Mouse (Mus musculus) adrenal gland, postnatal 36 days (tissue): Measurements from ENCODE around the gene Esrrb. TPM values are rescaled to one million over a fixed set of nuclear protein-coding genes. Genes with fewer than 3 reads are reported as not detected.

Source experiments
- DNase-seq, 2 experiments: peaks; one replicate each; pipeline ENCODE4 v3.0.0; 2021; ENCODE audit warnings: mixed read lengths in 1 of 2
- total RNA-seq, 2 experiments: library from RNA; stranded (reverse); gene quantifications; 2 replicates each; pipeline ENCODE4 v1.2.3; 2021

Gene Esrrb
- total RNA-seq, 2 experiments from 2014 or later = 0.17 TPM; not detected in 1

- DNase-seq = peak; percentile 52 to 76
Measured at GRCm38 (mm10) chr12:86498765-86499164, 137.8 kb downstream of the Esrrb start.

- DNase-seq = no peak
Measured at GRCm38 (mm10) chr12:86501728-86502127, 140.8 kb downstream of the Esrrb start.

- DNase-seq = no peak
Measured at GRCm38 (mm10) chr12:86503921-86504320, 143.0 kb downstream of the Esrrb start.

GRCm38 (mm10) chr12:86504321-86504720 is 143.4 kb downstream of the Esrrb start:
- DNase-seq = no peak

DNA sequence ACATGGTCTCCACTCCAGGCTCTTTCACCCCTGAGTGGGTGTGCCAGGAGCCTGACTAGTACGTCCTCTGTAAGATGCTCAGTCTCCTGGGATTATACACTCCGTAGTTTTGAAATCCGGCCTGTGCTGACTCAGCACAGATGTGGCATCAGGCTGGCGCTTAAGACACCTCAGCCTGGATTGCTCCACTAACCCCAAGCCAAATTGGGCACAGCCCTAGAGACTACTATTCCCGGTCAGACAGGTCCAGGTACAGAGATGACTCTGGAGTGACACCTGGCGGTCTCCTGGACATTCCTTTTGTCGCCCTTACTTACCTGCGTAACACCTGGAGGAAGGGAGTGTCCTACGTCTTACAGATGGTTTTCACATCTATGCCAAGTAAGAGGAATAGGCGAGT is 146.8 kb downstream of the Esrrb start:
- no peak for DNase-seq

GRCm38 (mm10) chr12:86508313-86508988 is 147.5 kb downstream of the Esrrb start:
- DNase-seq = no peak

DNA sequence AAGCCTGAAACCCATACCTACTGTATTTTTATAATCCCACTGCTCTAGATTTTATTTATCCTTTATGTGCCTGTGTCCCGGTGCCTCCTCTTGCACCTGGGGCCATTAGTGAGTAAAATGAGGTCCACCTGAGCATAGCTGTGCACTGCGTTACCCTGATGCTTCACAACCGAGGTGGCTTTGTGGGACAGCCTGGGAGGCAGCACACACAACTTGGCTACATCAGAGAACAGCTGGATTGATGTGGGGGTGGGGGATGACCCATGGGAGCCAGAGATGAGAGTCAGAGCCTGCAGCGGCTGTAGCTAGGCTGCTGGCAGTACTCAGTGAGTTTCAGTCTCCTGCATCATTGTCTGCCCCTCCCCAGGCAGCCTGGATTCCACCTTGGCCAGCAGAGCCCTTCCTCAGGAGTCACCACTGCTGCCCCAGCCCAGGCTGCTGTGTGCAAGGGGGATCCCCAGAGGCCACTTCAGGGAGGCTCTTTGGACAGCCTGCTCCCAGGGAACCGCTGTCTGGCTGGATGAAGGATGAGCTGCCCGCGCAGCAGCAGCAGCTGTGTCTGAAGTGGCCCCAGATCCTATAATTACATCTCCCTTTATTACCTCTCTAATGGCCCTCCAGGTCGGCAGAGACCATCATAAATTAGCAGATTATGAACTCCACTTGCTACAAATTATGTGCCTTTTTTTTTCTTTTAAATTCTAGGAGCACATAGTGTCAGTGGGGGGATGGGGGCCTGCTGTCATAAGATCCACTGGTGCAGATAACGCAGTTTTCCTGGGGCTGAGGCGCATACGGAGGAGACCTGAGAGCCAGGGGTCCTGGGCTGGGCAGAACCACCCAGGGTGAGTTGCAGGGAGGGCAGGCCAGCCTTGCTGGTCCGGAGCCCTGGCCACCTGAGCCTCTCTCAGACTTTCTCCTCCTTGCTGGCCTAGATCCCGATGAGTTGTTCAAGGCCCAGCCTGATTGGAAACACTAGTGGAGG is 148.7 kb downstream of the Esrrb start:
- DNase-seq = no peak

- no peak for DNase-seq
Measured at GRCm38 (mm10) chr12:86512335-86512734, 151.4 kb downstream of the Esrrb start.

DNA sequence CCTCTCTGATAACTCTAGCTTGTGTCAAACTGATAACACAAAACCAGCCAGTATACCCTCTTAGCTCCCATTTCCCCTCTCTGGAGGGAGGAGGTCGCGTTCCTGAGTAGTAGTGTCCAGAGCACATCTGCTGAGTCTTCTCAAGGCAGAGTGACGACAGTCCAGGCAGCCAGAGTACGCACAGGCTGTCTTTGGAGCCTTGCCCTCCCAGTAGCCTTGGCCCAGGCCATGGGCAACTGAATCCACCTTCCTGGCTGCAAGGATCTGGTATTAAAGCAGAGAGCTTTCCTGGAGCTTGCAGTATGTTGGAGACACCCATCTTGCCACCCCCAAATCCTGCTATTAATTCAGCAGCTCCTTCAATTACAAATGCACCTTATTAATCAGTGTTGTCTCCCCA is 152.7 kb downstream of the Esrrb start:
- peak in 1 of 2 experiments; percentile 11 for DNase-seq

DNA sequence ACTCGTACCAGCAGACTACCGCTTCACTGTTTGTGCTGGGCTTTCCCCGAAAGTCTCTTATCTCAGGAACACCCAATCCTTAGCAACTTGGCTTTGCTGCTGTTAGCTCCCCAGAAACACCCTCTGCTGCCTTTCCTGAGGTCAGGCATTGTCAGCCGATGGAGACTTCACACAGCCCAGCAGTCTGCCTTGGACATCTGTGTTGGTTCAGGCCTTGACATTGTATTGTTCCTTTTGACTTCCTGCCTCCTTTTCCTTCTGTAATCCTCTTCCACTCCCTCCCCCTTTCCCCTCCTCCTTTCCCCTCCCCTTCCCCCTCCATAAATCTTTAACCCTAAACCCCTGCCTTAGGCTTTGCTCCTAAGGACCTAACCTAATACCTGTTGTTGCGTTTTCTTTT is 155.7 kb downstream of the Esrrb start:
- no peak for DNase-seq

- DNase-seq = no peak
Measured at GRCm38 (mm10) chr12:86517721-86518120, 156.8 kb downstream of the Esrrb start.

DNA sequence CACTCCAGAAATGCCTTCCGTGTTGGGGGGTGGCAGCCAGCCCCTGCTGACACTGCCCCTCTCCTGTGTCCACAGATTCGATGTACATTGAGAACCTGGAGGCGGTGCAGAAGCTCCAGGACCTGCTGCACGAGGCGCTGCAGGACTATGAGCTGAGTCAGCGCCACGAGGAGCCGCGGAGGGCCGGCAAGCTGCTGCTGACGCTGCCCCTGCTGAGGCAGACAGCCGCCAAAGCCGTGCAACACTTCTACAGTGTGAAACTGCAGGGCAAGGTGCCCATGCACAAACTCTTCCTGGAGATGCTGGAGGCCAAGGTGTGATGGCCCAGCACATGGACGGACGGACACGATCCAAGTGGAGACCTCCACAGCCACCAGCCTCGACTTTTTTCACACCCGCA is 157.8 kb downstream of the Esrrb start:
- peak in 1 of 2 experiments; percentile 22 for DNase-seq

DNA sequence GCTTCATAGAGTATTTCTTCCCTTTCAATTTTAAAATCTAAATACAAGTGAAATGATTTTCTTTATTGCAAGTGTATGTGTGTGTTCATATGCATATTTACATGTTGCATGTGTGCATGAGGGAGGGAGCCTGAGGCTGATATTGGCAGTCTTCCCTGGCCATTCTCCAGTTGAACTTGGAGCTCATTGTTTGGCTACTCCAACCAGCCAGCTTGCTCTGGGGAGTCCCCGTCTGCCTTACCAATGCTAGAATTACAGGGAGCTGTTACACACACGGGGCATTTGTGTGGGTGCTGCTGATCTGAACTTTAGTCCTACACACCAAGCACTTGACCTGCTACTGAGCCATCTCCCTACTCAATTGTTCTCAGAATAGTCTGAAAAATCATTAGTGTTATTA is 173.4 kb downstream of the Esrrb start:
- DNase-seq = no peak

DNA sequence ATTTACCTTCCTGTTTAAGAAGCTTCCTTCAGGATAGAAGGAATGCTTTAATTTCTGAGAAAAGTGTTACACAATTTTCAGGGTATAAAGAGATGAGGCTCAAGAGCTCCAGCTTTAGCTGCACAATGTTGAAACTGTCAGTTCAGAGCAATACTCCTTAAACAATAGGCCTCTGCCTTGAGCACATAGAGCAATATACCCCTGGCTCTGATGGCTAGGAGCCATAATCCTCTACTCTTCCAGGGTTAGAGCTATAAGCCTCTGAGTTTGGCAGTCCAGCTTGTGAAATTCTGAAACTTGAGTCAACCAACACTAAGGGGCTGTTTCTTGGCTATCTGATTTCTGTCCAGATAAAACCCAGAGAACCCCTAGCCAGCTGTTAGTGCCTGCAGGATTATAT is 176.9 kb downstream of the Esrrb start:
- no peak for DNase-seq

DNA sequence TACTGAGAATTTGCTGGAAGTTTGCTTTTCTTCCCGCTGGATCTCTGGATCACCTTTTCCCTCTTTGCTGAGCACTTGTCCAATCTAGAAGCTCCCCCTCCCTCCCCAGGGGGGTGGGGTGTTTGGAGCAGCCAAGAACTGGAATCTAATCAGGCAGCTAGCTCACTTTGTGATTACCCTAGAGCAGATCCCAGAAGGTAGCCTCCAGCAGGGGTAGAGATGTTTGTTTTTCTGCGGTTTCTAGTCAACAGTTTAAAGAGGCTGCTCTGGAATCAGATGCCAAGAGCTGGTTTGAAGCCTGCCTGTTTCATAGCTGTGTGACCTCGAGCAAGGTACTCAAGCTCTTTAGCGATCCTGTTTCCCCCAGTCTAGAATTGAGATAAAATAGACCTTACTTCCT is 177.8 kb downstream of the Esrrb start:
- DNase-seq = no peak

GRCm38 (mm10) chr12:86539511-86539910 is 178.6 kb downstream of the Esrrb start:
- DNase-seq = peak in 1 of 2 experiments; percentile 20

DNA sequence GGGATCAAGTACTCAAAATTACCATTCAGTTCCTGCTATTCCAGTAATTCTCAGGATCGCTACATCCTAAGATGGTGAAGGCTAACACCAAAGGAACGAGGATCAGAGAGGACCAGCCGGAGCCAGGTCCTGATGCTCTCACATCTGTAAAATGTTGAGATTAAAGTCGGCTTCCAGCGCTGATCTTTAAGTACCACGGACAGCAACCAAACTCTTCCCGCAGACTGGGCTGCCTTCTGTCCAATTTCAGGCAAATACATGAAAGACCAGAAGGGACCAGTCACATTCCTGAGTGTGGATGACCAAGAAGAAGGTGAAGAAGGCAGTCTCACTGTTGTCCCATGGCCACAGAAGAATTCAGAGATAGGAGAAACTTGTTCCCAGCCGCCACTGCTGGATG is 186.9 kb downstream of the Esrrb start:
- peak in 1 of 2 experiments; percentile 8 for DNase-seq

GRCm38 (mm10) chr12:86553037-86553436 is 192.1 kb downstream of the Esrrb start:
- no peak for DNase-seq

DNA sequence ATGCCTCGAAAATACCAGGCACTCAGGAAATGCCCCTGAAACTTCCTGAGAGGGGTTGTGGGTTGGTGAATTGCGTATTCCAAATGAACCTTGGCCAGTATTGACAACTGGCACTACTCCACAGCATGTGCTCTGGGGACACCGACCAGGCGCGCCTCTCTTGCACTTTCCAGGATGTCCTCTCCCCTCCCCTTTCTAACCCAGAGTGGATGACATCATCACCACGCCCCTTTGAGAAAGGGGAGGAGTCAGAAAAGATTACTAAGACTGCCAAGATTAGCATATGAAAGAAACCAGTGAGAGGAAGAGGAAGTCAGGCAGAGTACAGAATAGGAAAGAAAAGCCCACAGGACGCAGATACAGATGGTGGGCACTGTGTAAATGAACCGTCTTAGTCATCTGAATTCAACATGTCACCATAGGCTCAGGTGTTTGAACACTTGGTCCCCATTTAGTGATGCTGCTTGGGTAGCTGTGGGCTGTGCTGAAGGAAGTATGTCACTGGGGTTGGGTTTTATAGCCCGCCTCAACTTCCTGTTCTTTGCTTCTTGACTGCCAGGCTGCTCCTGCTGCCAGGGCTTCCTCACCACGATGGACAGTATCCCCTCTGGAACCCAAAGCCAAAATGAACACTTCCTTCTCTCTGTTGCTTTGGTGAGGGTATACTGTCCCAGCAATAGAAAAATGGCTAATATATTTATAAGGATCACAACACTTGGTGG is 196.0 kb downstream of the Esrrb start:
- DNase-seq = no peak

GRCm38 (mm10) chr12:86558889-86559288 is 198.0 kb downstream of the Esrrb start:
- no peak for DNase-seq

DNA sequence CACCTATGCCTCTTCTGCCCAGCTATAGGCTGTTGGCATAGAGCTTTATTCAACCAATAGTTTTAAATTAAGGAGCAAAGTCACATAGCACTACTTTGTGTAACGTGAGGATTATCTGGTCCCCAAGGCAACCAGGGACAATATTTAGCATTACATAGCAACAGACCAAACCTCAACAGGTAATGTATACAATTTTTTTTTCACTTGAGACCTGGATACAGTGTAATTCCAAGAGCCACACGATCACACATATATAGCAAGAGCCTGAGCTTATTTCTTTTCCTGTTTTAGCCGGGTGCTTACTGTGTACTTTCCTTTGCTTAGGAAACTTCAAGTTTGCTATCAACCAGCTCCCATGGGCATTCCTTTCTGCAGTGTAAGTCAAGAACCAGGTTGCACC is 201.8 kb downstream of the Esrrb start:
- DNase-seq = no peak

GRCm38 (mm10) chr12:86565996-86566395 is 205.1 kb downstream of the Esrrb start:
- DNase-seq = no peak
